Comparison of ENCODE assay signal across 25 mouse cellular contexts in genomic region chr6:98996346-98996745, GRCm38 (mm10).
A peak's percentile ranks its signal among the peaks of the same experiment; 100 is the strongest.
DNase-seq lines count a peak whose midpoint lies in the region; ATAC-seq lines count a peak whose summit lies in the region.
"Had no signal": no experiment of that assay in that cellular context is flagged by ENCODE, and none has a peak within 500 bp of the region (broad histone marks: within the 10 kb centered on the region; RNA-seq: fewer than 3 reads in every experiment).

No protein-coding gene starts in this region.

- no peak overlapping the region for H3K27ac ChIP-seq in midbrain, embryonic 16.5 days (ENCODE audit: low read length)
- H3K27ac ChIP-seq: forebrain, embryonic 10.5 days; forebrain, embryonic 13.5 days; hindbrain, embryonic 10.5 days; hindbrain, embryonic 13.5 days had no signal

- no peak overlapping the region for H3K9ac ChIP-seq in midbrain, embryonic 16.5 days (ENCODE audit: low read depth, low read length)
- H3K9ac ChIP-seq: forebrain, embryonic 13.5 days; forebrain, postnatal 0 days; heart, embryonic 12.5 days; heart, embryonic 15.5 days; hindbrain, embryonic 13.5 days had no signal

- no peak overlapping the region for H3K4me2 ChIP-seq in midbrain, embryonic 16.5 days (ENCODE audit: low read length)
- H3K4me2 ChIP-seq: forebrain, embryonic 13.5 days; heart, embryonic 12.5 days; heart, embryonic 15.5 days; hindbrain, embryonic 13.5 days had no signal

- 84% methylated on average over 1 of the region's 1 CpGs for WGBS in midbrain, embryonic 16.5 days

- H3K27me3 ChIP-seq in midbrain, embryonic 16.5 days (ENCODE audit: control insufficient read depth, insufficient read depth, low read depth, low read length): no peaks in the 10 kb centered on the region
- H3K27me3 ChIP-seq: heart, embryonic 12.5 days; heart, embryonic 15.5 days; Patski had no signal

- H3K9me3 ChIP-seq in midbrain, embryonic 16.5 days (replicated peaks; ENCODE audit: control insufficient read depth, low read length, poor library complexity, severe bottlenecking): no peaks in the 10 kb centered on the region
- H3K9me3 ChIP-seq: forebrain, embryonic 10.5 days; forebrain, embryonic 13.5 days; heart, embryonic 12.5 days; heart, embryonic 15.5 days; hindbrain, embryonic 10.5 days; hindbrain, embryonic 13.5 days had no signal

- peak; percentile 18 for DNase-seq in 3T3-L1 (ENCODE audit: low read depth, low spot score)
- peak; percentile 54 for DNase-seq in 416B (ENCODE audit: low read depth)
- DNase-seq in layer of hippocampus, adult 18-20 months (ENCODE audit: low spot score in 2 of 2): no peak
- DNase-seq in right cerebral cortex, postnatal 25 days: no peak
- DNase-seq: adrenal gland, postnatal 10 days; adrenal gland, postnatal 36 days; cerebellum, adult 18-20 months; cerebellum, adult 9-10 months; cerebellum, postnatal 14 days; forebrain, postnatal 0 days; gastrocnemius, adult 2 months; gastrocnemius, postnatal 14 days; heart, adult 18-20 months; heart, postnatal 10 days; heart, postnatal 36 days had no signal

- H3K4me3 ChIP-seq in midbrain, embryonic 16.5 days (ENCODE audit: low read depth, low read length): no peak overlapping the region
- H3K4me3 ChIP-seq: forebrain, embryonic 10.5 days; forebrain, embryonic 13.5 days; gastrocnemius, adult 2 months; heart, embryonic 12.5 days; heart, embryonic 15.5 days; hindbrain, embryonic 10.5 days; hindbrain, embryonic 13.5 days had no signal

- H3K36me3 ChIP-seq in midbrain, embryonic 16.5 days (ENCODE audit: control insufficient read depth, insufficient read depth, low read length): no peaks in the 10 kb centered on the region
- H3K36me3 ChIP-seq: heart, embryonic 15.5 days; hindbrain, embryonic 13.5 days had no signal

- ATAC-seq in granulocyte monocyte progenitor cell, adult 5-6 weeks (replicated peaks; ENCODE audit: poor library complexity, severe bottlenecking): peak; percentile 25; the same call in 1 of the 2 replicates
- ATAC-seq in midbrain, embryonic 16.5 days: no peak
- ATAC-seq: forebrain, embryonic 13.5 days; forebrain, postnatal 0 days; hindbrain, embryonic 16.5 days; Patski had no signal

- peaks cover 29% of the 10 kb centered on the region for H3K4me1 ChIP-seq in midbrain, embryonic 16.5 days (ENCODE audit: control insufficient read depth, insufficient read depth, low read length)

Comparison
In these comparisons a context has a peak if more than half of its experiments do, and no peak if none do; other contexts are left out.
1. DNase-seq: peak in 3T3-L1 (single experiment) and 416B (single experiment); none in layer of hippocampus, adult 18-20 months (0 of 2) and right cerebral cortex, postnatal 25 days (single experiment).